Mouse (Mus musculus): ENCODE data around the gene Fam69a.

DNA sequence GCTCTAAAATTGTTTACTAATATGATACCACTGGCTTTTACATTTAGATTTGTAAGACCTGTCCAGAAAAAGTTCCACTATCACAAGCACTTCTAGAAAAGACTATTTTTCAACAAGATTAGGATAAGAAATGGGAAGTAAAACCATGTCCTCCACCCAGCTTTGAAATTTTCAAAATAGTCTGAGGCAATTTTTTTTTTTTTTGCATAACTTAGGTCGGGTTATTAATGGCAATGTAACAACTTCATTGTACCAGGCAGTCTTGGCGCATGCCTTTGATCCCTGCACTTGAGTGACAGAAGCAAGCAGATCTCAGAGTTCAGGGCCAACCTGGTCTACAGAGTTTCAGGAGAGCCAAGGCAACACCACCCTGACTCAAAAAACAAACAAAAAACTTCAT lies 117.2 kb downstream of the Fam69a start:
- TF ChIP-seq CTCF (IDR thresholded peaks at IDR 0.05; ENCODE audit: low read depth) (no peak), EP300 (IDR thresholded peaks at IDR 0.05; ENCODE audit: low read depth) (no peak)
